Mouse (Mus musculus): ENCODE measurements at regions not wholly inside any gene's neighbourhood (a gene's known extent, or its start where the extent isn't known, plus 50 kb on each side); places are given as distances from the start of the nearest gene placed in this dataset.
"Not testable (repeated sequence)": the region's sequence is repeated elsewhere in the genome, so short reads cannot be mapped to it uniquely, and the experiment has no call there.

DNA sequence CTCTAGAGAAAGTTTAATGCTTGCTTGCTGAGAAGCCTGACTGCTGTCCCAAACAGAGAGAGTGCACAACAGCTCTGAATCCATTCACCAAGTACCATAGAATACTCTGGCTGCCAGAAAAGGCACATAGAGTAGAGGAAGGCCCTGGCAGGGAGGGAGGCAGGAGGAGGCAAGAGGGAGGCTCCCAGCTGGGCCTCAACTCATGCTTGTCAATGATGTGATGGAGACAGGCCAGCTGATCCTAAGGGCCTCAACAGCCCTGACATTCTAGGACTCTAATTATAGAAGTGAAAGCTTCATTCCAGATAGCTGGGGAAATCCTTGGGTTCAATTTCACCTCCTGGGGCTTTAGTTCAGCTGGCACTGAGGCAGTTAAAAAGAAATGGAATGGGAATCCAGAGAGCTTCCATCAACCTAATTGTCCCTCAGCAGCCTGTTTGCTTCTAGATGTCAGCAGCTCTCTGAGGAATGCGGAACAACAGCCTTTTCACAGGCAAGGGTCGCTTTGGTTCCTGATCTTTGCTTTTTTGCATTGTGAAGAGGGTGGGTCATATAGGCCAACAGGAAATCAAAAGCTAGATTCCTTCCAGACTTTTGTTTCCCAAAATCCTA lies 152.8 kb upstream of the Mamld1 start:
- Histone ChIP-seq H3K79me2 (ENCODE audit: control insufficient read depth, insufficient read depth) (no peaks in the 10 kb centered on the region), H3K4me3 (no peak overlapping the region), H3K27me3 (ENCODE audit: control insufficient read depth, insufficient read depth, insufficient read length) (no peaks in the 10 kb centered on the region), H3ac (ENCODE audit: control insufficient read depth, insufficient read length) (no peak overlapping the region), H3K4me2 (ENCODE audit: low read depth) (no peak overlapping the region), H3K36me3 (ENCODE audit: control insufficient read depth, insufficient read depth) (no peaks in the 10 kb centered on the region)
- no peak for TF ChIP-seq USF1 (IDR thresholded peaks at IDR 0.05; ENCODE audit: low read depth)
- no peak for TF ChIP-seq MYOG (IDR thresholded peaks at IDR 0.05; ENCODE audit: control insufficient read depth in 1 of 3, insufficient read depth in 1 of 3, insufficient read length in 2 of 3, low read depth in 2 of 3)
- TF ChIP-seq E2F4 (IDR thresholded peaks at IDR 0.05; ENCODE audit: insufficient read depth) = no peak
- TF ChIP-seq MYOD1 (IDR thresholded peaks at IDR 0.05; ENCODE audit: control insufficient read depth in 1 of 3, insufficient read length in 2 of 3, low read depth in 2 of 3) = no peak
- no peak for TF ChIP-seq POLR2A (IDR thresholded peaks at IDR 0.05; ENCODE audit: insufficient read length, low read depth)
- TF ChIP-seq MAX (IDR thresholded peaks at IDR 0.05; ENCODE audit: low read depth) = no peak
- TF ChIP-seq TCF12 (IDR thresholded peaks at IDR 0.05; ENCODE audit: insufficient read depth, poor library complexity, severe bottlenecking) = no peak
- TF ChIP-seq REST (IDR thresholded peaks at IDR 0.05; ENCODE audit: insufficient read depth, insufficient read length) = no peak

DNA sequence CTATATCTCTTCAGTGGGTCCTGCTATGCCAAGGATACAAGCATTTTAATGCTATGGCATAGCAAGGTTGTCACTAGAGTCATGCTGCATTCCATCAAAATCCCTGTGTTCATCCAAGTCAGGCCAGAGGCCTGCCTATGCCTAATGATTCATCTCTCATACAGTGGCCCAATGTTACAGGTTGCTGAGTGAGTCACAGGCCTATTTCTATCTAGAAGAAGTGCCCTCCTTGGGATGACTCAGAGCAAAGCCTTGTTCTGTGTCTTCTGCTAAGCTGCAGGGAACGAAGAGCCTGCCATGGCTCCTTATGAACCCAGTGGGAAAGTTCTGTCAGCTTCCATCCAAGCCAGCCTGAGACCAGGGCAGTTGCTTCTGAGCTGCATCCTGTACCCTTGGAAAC lies 151.2 kb upstream of the Mamld1 start:
- not testable (repeated sequence) for H3K4me2 ChIP-seq (ENCODE audit: low read depth); H3K36me3 ChIP-seq (ENCODE audit: control insufficient read depth, insufficient read depth); H3K4me3 ChIP-seq; H3K27me3 ChIP-seq (ENCODE audit: control insufficient read depth, insufficient read depth, insufficient read length); H3ac ChIP-seq (ENCODE audit: control insufficient read depth, insufficient read length); H3K79me2 ChIP-seq (ENCODE audit: control insufficient read depth, insufficient read depth)

- Histone ChIP-seq H3K36me3 (ENCODE audit: control insufficient read depth, insufficient read depth) (no peaks in the 10 kb centered on the region), H3ac (ENCODE audit: control insufficient read depth, insufficient read length) (no peak overlapping the region), H3K79me2 (ENCODE audit: control insufficient read depth, insufficient read depth) (no peaks in the 10 kb centered on the region), H3K4me3 (no peak overlapping the region), H3K27me3 (ENCODE audit: control insufficient read depth, insufficient read depth, insufficient read length) (no peaks in the 10 kb centered on the region), H3K4me2 (ENCODE audit: low read depth) (no peak overlapping the region)
- no peak for TF ChIP-seq E2F4 (IDR thresholded peaks at IDR 0.05; ENCODE audit: insufficient read depth)
- no peak for TF ChIP-seq TCF3 (IDR thresholded peaks at IDR 0.05; ENCODE audit: insufficient read length, low read depth)
- no peak for TF ChIP-seq CEBPB (IDR thresholded peaks at IDR 0.05; ENCODE audit: insufficient read depth, poor library complexity, severe bottlenecking)
- no peak for TF ChIP-seq POLR2A (IDR thresholded peaks at IDR 0.05; ENCODE audit: insufficient read length, low read depth)
- TF ChIP-seq USF1 (IDR thresholded peaks at IDR 0.05; ENCODE audit: low read depth) = no peak
- TF ChIP-seq POLR2AphosphoS2 (IDR thresholded peaks at IDR 0.05; ENCODE audit: insufficient read length, low read depth) = no peak
- no peak for TF ChIP-seq MYOG (IDR thresholded peaks at IDR 0.05; ENCODE audit: control insufficient read depth in 1 of 3, insufficient read depth in 1 of 3, insufficient read length in 2 of 3, low read depth in 2 of 3)
- no peak for TF ChIP-seq TCF12 (IDR thresholded peaks at IDR 0.05; ENCODE audit: insufficient read depth, poor library complexity, severe bottlenecking)
- TF ChIP-seq MAX (IDR thresholded peaks at IDR 0.05; ENCODE audit: low read depth) = no peak
- no peak for TF ChIP-seq REST (IDR thresholded peaks at IDR 0.05; ENCODE audit: insufficient read depth, insufficient read length)
- no peak for TF ChIP-seq SRF (IDR thresholded peaks at IDR 0.05; ENCODE audit: control insufficient read depth, insufficient read length, low read depth)
Observed at GRCm38 (mm10) chrX:70899720-70900479, 150.2 kb upstream of the Mamld1 start.

DNA sequence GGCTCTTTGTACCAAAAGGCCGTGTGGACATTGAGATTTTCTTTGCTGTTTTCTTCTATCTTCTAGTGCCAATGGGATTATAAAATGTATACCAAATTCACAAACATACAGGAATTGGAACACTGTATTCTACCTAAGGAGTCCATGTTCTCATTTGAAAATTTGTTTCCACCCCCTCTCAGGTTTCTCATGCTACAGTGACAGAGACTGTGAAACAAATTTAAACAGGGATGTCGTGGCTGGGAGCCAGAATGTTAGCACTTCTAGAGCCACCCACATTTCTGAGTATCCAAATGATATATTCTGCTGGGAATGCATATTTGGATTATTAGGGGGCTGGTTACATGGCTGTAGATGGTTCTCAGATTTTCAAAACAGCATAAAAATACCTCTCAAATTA lies 124.4 kb upstream of the Mamld1 start:
- no peak for TF ChIP-seq REST (IDR thresholded peaks at IDR 0.05; ENCODE audit: insufficient read depth, insufficient read length)
- no peak for TF ChIP-seq SRF (IDR thresholded peaks at IDR 0.05; ENCODE audit: control insufficient read depth, insufficient read length, low read depth)
- no peak overlapping the region for H3K4me2 ChIP-seq (ENCODE audit: low read depth)
- H3K4me3 ChIP-seq = no peak overlapping the region
- no peaks in the 10 kb centered on the region for H3K36me3 ChIP-seq (ENCODE audit: control insufficient read depth, insufficient read depth)
- H3ac ChIP-seq (ENCODE audit: control insufficient read depth, insufficient read length) = no peak overlapping the region
- H3K79me2 ChIP-seq (ENCODE audit: control insufficient read depth, insufficient read depth) = no peaks in the 10 kb centered on the region
- no peaks in the 10 kb centered on the region for H3K27me3 ChIP-seq (ENCODE audit: control insufficient read depth, insufficient read depth, insufficient read length)

DNA sequence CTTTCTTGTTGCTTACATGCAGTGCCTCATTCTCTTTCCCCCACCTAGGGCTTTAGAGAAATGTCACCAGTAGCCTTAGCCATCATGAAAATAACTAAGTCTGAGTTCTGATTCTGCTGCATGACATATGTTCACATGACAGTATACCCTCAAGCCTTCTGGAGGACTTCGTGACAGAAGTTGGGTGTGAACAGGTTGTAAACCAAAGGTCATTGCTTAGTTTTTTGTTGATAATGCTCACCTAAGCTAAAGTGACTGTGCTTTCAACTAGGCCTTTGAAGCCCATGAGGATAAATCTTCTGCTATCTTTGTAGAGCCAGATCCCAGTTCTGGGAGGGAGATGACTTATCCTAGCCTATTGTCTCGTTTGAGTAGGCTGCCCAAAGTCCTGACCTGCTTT lies 118.1 kb upstream of the Mamld1 start:
- Histone ChIP-seq H3K4me3 (no peak overlapping the region), H3K36me3 (ENCODE audit: control insufficient read depth, insufficient read depth) (no peaks in the 10 kb centered on the region), H3K79me2 (ENCODE audit: control insufficient read depth, insufficient read depth) (no peaks in the 10 kb centered on the region), H3ac (ENCODE audit: control insufficient read depth, insufficient read length) (no peak overlapping the region), H3K27me3 (ENCODE audit: control insufficient read depth, insufficient read depth, insufficient read length) (no peaks in the 10 kb centered on the region), H3K4me2 (ENCODE audit: low read depth) (no peak overlapping the region)
- TF ChIP-seq MAX (IDR thresholded peaks at IDR 0.05; ENCODE audit: low read depth) = no peak
- no peak for TF ChIP-seq TCF12 (IDR thresholded peaks at IDR 0.05; ENCODE audit: insufficient read depth, poor library complexity, severe bottlenecking)
- TF ChIP-seq POLR2A (IDR thresholded peaks at IDR 0.05; ENCODE audit: insufficient read length, low read depth) = no peak

DNA sequence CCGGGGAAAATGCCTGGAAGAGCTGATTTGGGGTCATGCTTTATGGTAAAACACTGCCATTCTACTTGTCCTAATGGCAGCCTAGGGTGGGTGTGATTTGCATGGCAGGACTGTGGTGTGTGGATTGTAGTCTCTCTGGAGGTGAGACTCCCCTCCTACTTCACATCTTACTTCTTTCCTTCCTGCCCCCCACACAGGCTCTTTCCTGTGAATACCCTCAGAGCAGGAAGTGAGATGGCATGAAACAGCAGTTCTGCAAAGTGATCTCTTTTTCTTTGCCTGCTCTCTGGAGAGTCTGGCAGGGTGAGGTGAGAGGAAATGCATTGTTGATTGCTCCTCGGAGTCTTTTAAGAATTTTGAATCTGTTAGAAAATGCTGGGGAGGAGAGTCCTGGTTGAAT lies 104.7 kb upstream of the Mamld1 start:
- H3K27me3 ChIP-seq (ENCODE audit: control insufficient read depth, insufficient read depth, insufficient read length) = no peaks in the 10 kb centered on the region
- no peak overlapping the region for H3ac ChIP-seq (ENCODE audit: control insufficient read depth, insufficient read length)
- no peak overlapping the region for H3K4me2 ChIP-seq (ENCODE audit: low read depth)
- H3K79me2 ChIP-seq (ENCODE audit: control insufficient read depth, insufficient read depth) = no peaks in the 10 kb centered on the region
- H3K36me3 ChIP-seq (ENCODE audit: control insufficient read depth, insufficient read depth) = no peaks in the 10 kb centered on the region
- TF ChIP-seq MYOG (IDR thresholded peaks at IDR 0.05; ENCODE audit: control insufficient read depth in 1 of 3, insufficient read depth in 1 of 3, insufficient read length in 2 of 3, low read depth in 2 of 3) = no peak
- H3K4me3 ChIP-seq = no peak overlapping the region
